Mouse (Mus musculus) heart, embryonic 13.5 days (tissue): ENCODE results near the gene Fam83c. TPM values are rescaled to one million over a fixed set of nuclear protein-coding genes. Genes with fewer than 3 reads are reported as not detected.

ENCODE experiments used
- ATAC-seq: fragments of 200-750 bp; cut with Nextera tagmentation; 2 replicates; pipeline ENCODE4 v1.8.0; 2017; ENCODE audit warnings: moderate TSS enrichment; ENCODE audit not compliant: insufficient number of reproducible peaks, low FRiP score, low TSS enrichment; ENCODE audit errors: extremely low read depth
- H3K27ac ChIP-seq: fragments of 300-500 bp; sonication (generic); replicated peaks from 2 replicates; pipeline ENCODE4 v1.5.1; 2015; ENCODE audit warnings: moderate library complexity, mild to moderate bottlenecking, inconsistent platforms
- H3K27me3 ChIP-seq: fragments of 300-500 bp; sonication (generic); replicated peaks from 2 replicates; pipeline ENCODE4 v1.6.1; 2015; ENCODE audit warnings: mild to moderate bottlenecking, inconsistent platforms
- H3K36me3 ChIP-seq: fragments of 300-500 bp; sonication (generic); 2 replicates; pipeline ENCODE4 v1.6.1; 2015; ENCODE audit warnings: mild to moderate bottlenecking, inconsistent platforms
- H3K4me1 ChIP-seq: fragments of 300-500 bp; sonication (generic); 2 replicates; pipeline ENCODE4 v1.6.1; 2015; ENCODE audit warnings: inconsistent platforms
- H3K4me2 ChIP-seq: fragments of 300-500 bp; sonication (generic); 2 replicates; pipeline ENCODE4 v1.6.1; 2015; ENCODE audit warnings: inconsistent platforms, mild to moderate bottlenecking, moderate library complexity
- H3K4me3 ChIP-seq: fragments of 300-500 bp; sonication (generic); 2 replicates; pipeline ENCODE4 v1.5.1; 2015; ENCODE audit warnings: moderate library complexity, mild to moderate bottlenecking, inconsistent platforms
- H3K9ac ChIP-seq: fragments of 300-500 bp; sonication (generic); 2 replicates; pipeline ENCODE4 v1.6.1; 2015; ENCODE audit warnings: inconsistent platforms, mild to moderate bottlenecking, moderate library complexity
- H3K9me3 ChIP-seq: fragments of 300-500 bp; sonication (generic); 2 replicates; pipeline ENCODE4 v1.6.1; 2016; ENCODE audit warnings: inconsistent platforms
- WGBS: fragments of 180-500 bp; shearing (Covaris S2); methylation state at CpG from one replicate; pipeline ENCODE4 v1.1.7; 2015; ENCODE audit warnings: mixed read lengths; 5-methylcytosine and 5-hydroxymethylcytosine counted together
- polyA plus RNA-seq: library from polyadenylated mRNA; unstranded; fragments of >200 nt; fragmentation: Nextera tagmentation; extraction: Ambion mirVana; gene quantifications from 2 replicates; pipeline ENCODE4 v1.2.1, GENCODE M21; 2015

The Fam83c gene
- polyA plus RNA-seq, 1 experiment from 2014 or later: 0.09 TPM

- no peaks in the 10 kb centered on the region; the same call in 1 of the 2 replicates for H3K9me3 ChIP-seq
- H3K27me3 ChIP-seq: peaks cover 43% of the 10 kb centered on the region; the same call in 1 of the 2 replicates
- no peak overlapping the region for H3K9ac ChIP-seq
- no peak overlapping the region for H3K4me2 ChIP-seq
- no peak overlapping the region for H3K4me3 ChIP-seq
- no peak overlapping the region for H3K27ac ChIP-seq
- no peaks in the 10 kb centered on the region for H3K4me1 ChIP-seq
- 57% methylated on average over 18 of the region's 18 CpGs for WGBS
- no peak for ATAC-seq
- no peaks in the 10 kb centered on the region for H3K36me3 ChIP-seq
Observed at GRCm38 (mm10) chr2:155787949-155788931, 46.4 kb downstream of the Fam83c start.

- H3K27me3 ChIP-seq: peaks cover 38% of the 10 kb centered on the region; the same call in 1 of the 2 replicates
- WGBS: 64% methylated on average over 5 of the region's 5 CpGs
- no peak for ATAC-seq
- no peak overlapping the region for H3K9ac ChIP-seq
- no peaks in the 10 kb centered on the region; the same call in 1 of the 2 replicates for H3K9me3 ChIP-seq
- no peaks in the 10 kb centered on the region for H3K4me1 ChIP-seq
- no peak overlapping the region for H3K27ac ChIP-seq
- no peak overlapping the region for H3K4me3 ChIP-seq
- H3K4me2 ChIP-seq: no peak overlapping the region
- H3K36me3 ChIP-seq: no peaks in the 10 kb centered on the region
Observed at GRCm38 (mm10) chr2:155786905-155787304, 47.7 kb downstream of the Fam83c start.

- no peak overlapping the region for H3K9ac ChIP-seq
- H3K36me3 ChIP-seq: no peaks in the 10 kb centered on the region
- no peak overlapping the region for H3K4me3 ChIP-seq
- 62% methylated on average over 6 of the region's 6 CpGs for WGBS
- ATAC-seq: no peak
- no peak overlapping the region for H3K4me2 ChIP-seq
- no peaks in the 10 kb centered on the region for H3K4me1 ChIP-seq
- H3K27me3 ChIP-seq: peaks cover 27% of the 10 kb centered on the region
- no peak overlapping the region for H3K27ac ChIP-seq
- H3K9me3 ChIP-seq: no peaks in the 10 kb centered on the region; the same call in 1 of the 2 replicates
Observed at GRCm38 (mm10) chr2:155784534-155784933, 50.1 kb downstream of the Fam83c start.

- Histone ChIP-seq H3K4me1 (peaks cover 9% of the 10 kb centered on the region), H3K36me3 (no peaks in the 10 kb centered on the region), H3K4me2 (no peak overlapping the region), H3K27ac (no peak overlapping the region), H3K9ac (no peak overlapping the region), H3K9me3 (no peaks in the 10 kb centered on the region; the same call in 1 of the 2 replicates), H3K27me3 (peaks cover 44% of the 10 kb centered on the region), H3K4me3 (no peak overlapping the region)
- ATAC-seq: no peak
- WGBS: 74% methylated on average over 3 of the region's 3 CpGs
Observed at GRCm38 (mm10) chr2:155779506-155779905, 55.1 kb downstream of the Fam83c start.

- 55% methylated on average over 7 of the region's 7 CpGs for WGBS
- Histone ChIP-seq H3K9ac (no peak overlapping the region), H3K4me1 (peaks cover 9% of the 10 kb centered on the region), H3K9me3 (no peaks in the 10 kb centered on the region; the same call in 1 of the 2 replicates), H3K4me3 (no peak overlapping the region), H3K36me3 (no peaks in the 10 kb centered on the region), H3K27me3 (peaks cover 49% of the 10 kb centered on the region), H3K27ac (no peak overlapping the region), H3K4me2 (no peak overlapping the region)
- no peak for ATAC-seq
Observed at GRCm38 (mm10) chr2:155779066-155779465, 55.6 kb downstream of the Fam83c start.

- Histone ChIP-seq H3K9ac (no peak overlapping the region), H3K36me3 (no peaks in the 10 kb centered on the region), H3K27ac (no peak overlapping the region), H3K4me2 (no peak overlapping the region), H3K27me3 (peaks cover 59% of the 10 kb centered on the region), H3K4me3 (no peak overlapping the region), H3K9me3 (no peaks in the 10 kb centered on the region), H3K4me1 (peaks cover 9% of the 10 kb centered on the region)
- WGBS: 48% methylated on average over 6 of the region's 6 CpGs
- no peak for ATAC-seq
Observed at GRCm38 (mm10) chr2:155778004-155778403, 56.6 kb downstream of the Fam83c start.

GRCm38 (mm10) chr2:155777688-155777985 is 57.0 kb downstream of the Fam83c start:
- H3K27ac ChIP-seq: no peak overlapping the region
- peaks cover 9% of the 10 kb centered on the region for H3K4me1 ChIP-seq
- no peak for ATAC-seq
- H3K36me3 ChIP-seq: no peaks in the 10 kb centered on the region
- no peak overlapping the region for H3K4me2 ChIP-seq
- H3K9ac ChIP-seq: no peak overlapping the region
- WGBS: 81% methylated on average over 4 of the region's 4 CpGs
- H3K4me3 ChIP-seq: no peak overlapping the region
- peaks cover 63% of the 10 kb centered on the region for H3K27me3 ChIP-seq
- no peaks in the 10 kb centered on the region for H3K9me3 ChIP-seq

Other genes starting within 250 kb of the Fam83c start
- 24.2 and 25.6 TPM in 2 replicates for gene Gss, start 242.0 kb downstream of the Fam83c start, polyA plus RNA-seq
- gene Myh7b, start 223.6 kb downstream of the Fam83c start, polyA plus RNA-seq: 17.7 and 21.2 TPM in 2 replicates
- gene Trpc4ap, start 142.5 kb downstream of the Fam83c start, polyA plus RNA-seq: 87.0 and 93.9 TPM in 2 replicates
- gene Edem2, start 105.4 kb downstream of the Fam83c start, polyA plus RNA-seq: 23.1 and 25.4 TPM in 2 replicates
- not detected in 2 replicates for gene Gm17581, start 99.0 kb downstream of the Fam83c start, polyA plus RNA-seq
- 9.0 and 9.1 TPM in 2 replicates for gene Procr, start 83.7 kb downstream of the Fam83c start, polyA plus RNA-seq
- gene Mmp24, start 59.5 kb downstream of the Fam83c start, polyA plus RNA-seq: 0.04 TPM in 1 of 2 replicates, not detected in the other
- gene BC029722, start 15.4 kb downstream of the Fam83c start, polyA plus RNA-seq: 10.8 and 12.0 TPM in 2 replicates
- 127 and 152 TPM in 2 replicates for gene Eif6, start 7.9 kb downstream of the Fam83c start, polyA plus RNA-seq
- gene Uqcc1, start 95.5 kb upstream of the Fam83c start, polyA plus RNA-seq: 99.7 and 108 TPM in 2 replicates
- gene Gm15557, start 105.9 kb upstream of the Fam83c start, polyA plus RNA-seq: not detected in 2 replicates
- gene Gdf5, start 110.5 kb upstream of the Fam83c start, polyA plus RNA-seq: 0.37 and 0.64 TPM in 2 replicates
- 9.4 and 9.6 TPM in 2 replicates for gene Cep250, start 121.6 kb upstream of the Fam83c start, polyA plus RNA-seq
- gene 6430550D23Rik, start 173.1 kb upstream of the Fam83c start, polyA plus RNA-seq: 0.85 and 1.0 TPM in 2 replicates
- gene Ergic3, start 173.2 kb upstream of the Fam83c start, polyA plus RNA-seq: 171 and 177 TPM in 2 replicates
- gene Fer1l4, start 218.1 kb upstream of the Fam83c start, polyA plus RNA-seq: not detected in 2 replicates
- gene Spag4, start 230.3 kb upstream of the Fam83c start, polyA plus RNA-seq: 2.1 and 2.3 TPM in 2 replicates